Mouse (Mus musculus): ENCODE measurements at regions not wholly inside any gene's neighbourhood (a gene's known extent, or its start where the extent isn't known, plus 50 kb on each side); places are given as distances from the start of the nearest gene placed in this dataset.
"Not testable (repeated sequence)": the region's sequence is repeated elsewhere in the genome, so short reads cannot be mapped to it uniquely, and the experiment has no call there.

DNA sequence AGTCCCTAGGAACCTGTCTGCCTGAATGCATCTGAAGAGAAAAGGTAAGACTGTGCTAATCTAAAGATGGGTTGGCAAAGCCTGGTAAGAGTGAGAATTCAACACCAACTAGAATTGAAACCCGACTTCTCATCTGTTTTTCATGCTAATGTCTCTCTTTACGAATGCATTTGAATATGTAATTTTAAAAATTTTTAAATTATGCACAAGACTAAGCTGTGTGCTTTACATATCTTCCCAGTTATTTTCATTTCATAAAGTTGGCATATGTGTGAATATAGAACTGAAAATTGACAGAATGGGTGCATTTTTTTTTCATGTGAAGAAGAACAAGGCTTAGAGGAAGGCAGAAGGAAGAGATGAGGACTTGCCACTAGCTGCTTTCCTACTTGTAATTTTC is 267.2 kb upstream of the Ube2e3 start:
- DNase-seq (ENCODE audit: inconsistent ontology term) = no peak

DNA sequence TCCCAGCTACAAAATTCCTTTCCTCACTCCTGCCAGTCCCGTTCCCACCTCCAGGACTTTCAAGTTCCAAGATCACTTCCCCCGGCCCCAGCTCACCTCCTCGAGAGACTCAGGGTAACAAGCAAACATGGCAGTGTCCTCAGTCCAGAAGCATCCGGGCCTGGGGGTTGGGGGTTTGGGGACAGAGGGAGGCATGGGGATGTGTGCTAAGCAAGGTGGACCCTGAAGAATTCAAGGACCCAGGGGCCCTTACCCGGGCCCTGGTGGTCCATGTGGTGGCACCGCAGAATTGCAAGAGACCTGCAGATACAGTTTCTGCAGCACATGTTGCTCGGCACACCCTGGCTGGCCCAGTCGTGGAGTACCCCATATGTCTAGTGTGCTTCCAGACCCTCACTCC is 269.9 kb upstream of the Ube2e3 start:
- DNase-seq (ENCODE audit: inconsistent ontology term) = no peak

DNA sequence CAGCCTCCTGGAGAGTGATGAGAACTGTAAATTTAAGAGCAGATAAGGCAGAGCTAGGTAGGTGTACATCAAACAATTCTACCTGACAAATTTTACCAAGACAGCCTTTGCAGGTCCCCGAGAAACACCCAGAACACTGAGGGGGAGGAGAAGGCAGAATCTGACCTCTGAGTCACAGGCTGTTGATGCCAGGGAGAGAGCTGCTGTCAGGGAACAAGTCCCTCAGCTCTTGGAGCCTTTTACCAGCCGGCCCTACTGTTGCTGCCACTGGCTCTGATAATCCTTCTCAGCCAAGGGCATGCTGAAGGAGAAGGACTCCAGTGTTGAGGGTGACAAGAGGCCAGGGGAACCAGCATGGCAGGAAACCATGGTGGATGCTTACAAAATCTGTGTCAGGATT is 271.7 kb upstream of the Ube2e3 start:
- no peak for DNase-seq (ENCODE audit: inconsistent ontology term)

DNA sequence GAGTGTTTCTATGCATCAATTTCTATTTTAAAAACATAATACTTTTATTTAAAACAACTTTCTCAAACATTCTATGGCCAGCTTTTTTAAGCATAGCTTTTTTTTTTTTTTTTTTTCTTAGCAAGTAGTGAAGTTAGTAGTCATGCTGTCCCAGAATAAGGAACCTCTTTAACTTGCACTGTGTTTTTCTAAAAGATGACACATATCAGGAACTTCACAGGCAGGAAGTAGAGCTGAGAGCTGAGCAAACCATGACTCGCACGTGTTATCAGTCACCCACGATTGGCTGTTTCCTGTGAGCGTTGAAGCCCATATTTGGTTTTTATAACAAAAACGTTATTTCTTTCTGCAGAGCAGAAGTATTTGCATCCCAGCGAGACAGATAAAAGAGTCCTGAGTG is 287.9 kb upstream of the Ube2e3 start:
- DNase-seq (ENCODE audit: inconsistent ontology term) = no peak

- no peak for DNase-seq (ENCODE audit: inconsistent ontology term)
Observed at GRCm38 (mm10) chr2:78572492-78572891, 295.4 kb upstream of the Ube2e3 start.

DNA sequence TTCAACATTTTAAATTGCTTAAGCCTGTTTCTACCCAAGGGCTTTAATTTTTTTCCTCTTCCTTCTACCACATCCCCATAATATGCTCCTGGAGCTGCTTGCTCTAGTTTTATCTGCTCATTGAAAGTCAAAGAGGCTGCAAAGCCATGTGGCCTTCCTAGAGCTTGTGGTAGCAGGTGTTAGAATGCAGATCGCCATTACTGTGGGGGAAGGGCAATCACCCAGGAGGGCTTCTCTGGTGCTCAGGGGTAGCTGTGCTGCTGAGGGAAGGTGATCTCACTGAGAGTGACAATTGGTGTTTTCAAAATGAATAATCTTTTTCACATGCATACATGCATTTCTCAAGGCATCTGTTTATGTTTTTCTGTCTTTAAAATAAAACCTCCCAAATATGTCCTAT is 309.8 kb upstream of the Ube2e3 start:
- no peak for DNase-seq (ENCODE audit: inconsistent ontology term)

DNA sequence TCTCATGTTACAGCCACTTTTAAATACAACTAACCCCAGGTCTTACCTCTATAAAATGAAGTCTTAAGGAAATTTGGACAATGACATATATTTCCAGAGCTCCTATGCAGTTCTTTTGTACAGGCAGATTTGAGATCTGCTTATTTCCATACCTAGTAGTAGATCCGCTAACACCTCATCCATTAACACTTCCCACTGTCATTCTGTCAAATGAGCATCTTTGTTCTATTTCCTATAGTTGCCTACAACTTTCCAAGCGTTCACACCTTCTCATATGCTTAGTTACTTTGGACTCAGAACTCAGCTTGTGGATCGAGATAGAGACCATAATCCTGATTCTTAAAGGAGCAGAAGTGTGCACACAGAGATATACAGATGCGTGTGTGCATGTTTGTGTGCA is 316.8 kb upstream of the Ube2e3 start:
- no peak for DNase-seq (ENCODE audit: inconsistent ontology term)

GRCm38 (mm10) chr2:78548683-78549467 is 319.0 kb upstream of the Ube2e3 start:
- DNase-seq (ENCODE audit: inconsistent ontology term) = peak; percentile 74

GRCm38 (mm10) chr2:78547286-78547685 is 320.6 kb upstream of the Ube2e3 start:
- DNase-seq (ENCODE audit: inconsistent ontology term) = no peak

GRCm38 (mm10) chr2:78540422-78540821 is 327.5 kb upstream of the Ube2e3 start:
- peak; percentile 39 for DNase-seq (ENCODE audit: inconsistent ontology term)

GRCm38 (mm10) chr2:78539592-78540300 is 328.2 kb upstream of the Ube2e3 start:
- peak; percentile 65 for DNase-seq (ENCODE audit: inconsistent ontology term)

DNA sequence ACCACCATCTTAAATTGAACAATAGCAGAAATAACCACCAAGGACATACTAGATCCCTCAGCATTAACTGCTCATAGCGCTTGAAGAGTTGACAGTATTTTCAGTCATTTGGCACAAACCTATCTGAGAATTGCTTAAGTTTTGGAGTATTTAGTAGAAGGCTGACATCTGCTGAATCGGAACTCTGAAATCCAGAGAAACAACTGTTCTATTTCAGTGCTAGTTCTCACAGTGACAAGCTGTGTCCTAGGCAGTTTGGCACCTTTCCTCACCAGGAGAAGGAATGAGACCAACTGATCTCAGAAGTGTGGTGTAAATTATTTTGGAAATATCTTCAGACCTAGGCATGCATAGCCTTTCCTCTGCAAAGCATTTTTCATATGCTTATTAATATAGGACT is 330.4 kb upstream of the Ube2e3 start:
- DNase-seq (ENCODE audit: inconsistent ontology term) = no peak

- not testable (repeated sequence) for DNase-seq (ENCODE audit: inconsistent ontology term)
Observed at GRCm38 (mm10) chr2:78533881-78534280, 334.0 kb upstream of the Ube2e3 start.

GRCm38 (mm10) chr2:78530535-78530934 is 337.4 kb upstream of the Ube2e3 start:
- no peak for DNase-seq (ENCODE audit: inconsistent ontology term)

DNA sequence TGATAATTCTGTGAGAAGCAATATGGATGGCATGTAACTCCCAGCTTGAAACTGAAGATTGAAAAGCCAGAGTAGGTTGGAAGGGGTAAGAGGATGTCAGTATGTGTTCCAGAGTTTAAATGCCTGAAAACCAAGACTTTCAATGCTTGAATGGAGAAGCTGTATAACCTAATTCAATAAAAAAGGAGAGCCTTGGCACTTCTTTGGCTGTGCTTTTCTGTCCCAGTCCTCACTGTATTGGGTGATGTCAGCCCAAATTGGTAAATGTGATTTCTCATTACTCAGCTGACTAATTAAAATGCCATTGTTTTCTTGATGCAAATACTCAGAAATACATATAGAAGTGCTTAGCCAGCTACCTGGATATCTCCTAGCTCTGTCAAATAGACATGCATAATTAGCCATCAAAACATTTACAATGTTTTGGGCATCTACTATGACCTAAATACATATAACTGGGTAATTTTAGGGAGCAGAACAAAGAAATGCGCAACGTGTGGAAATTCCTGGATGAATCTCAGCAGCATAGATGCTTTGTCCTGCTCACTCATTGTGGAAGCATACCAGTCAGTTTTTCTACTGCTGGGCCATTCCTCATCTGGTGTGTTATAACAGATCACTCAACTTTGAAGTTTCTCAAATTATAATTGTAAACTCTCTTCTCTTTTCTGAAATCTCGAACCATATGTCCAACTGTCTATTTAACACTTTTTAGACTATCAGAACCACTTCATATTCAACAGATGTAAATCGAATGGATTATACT is 347.5 kb upstream of the Ube2e3 start:
- peak; percentile 52 for DNase-seq (ENCODE audit: inconsistent ontology term)

DNA sequence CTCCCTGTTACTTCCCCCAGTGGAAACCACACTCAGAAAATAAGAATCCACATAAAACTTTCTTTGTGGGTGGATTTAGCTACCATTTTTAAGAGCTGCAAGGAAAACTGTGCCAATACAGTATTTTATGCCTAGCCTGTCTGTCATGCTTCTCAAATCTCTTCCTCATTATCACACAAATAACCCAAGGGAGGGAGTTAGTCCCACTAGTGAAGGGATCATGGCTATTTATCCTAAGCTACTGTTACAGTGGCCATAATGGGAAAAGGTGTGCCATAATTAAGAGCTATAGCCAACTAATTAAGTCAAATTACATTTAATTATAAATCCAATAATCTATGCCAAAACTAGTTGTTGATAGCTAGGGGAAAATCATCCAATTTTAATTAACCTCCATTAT is 374.8 kb upstream of the Ube2e3 start:
- no peak for DNase-seq (ENCODE audit: inconsistent ontology term)

- no peak for DNase-seq (ENCODE audit: inconsistent ontology term)
Observed at GRCm38 (mm10) chr2:78480036-78480435, 387.9 kb upstream of the Ube2e3 start.

- DNase-seq (ENCODE audit: inconsistent ontology term) = no peak
Observed at GRCm38 (mm10) chr2:78459444-78459843, 408.5 kb upstream of the Ube2e3 start.

- no peak for DNase-seq (ENCODE audit: inconsistent ontology term)
Observed at GRCm38 (mm10) chr2:78453411-78453810, 414.5 kb upstream of the Ube2e3 start.

DNA sequence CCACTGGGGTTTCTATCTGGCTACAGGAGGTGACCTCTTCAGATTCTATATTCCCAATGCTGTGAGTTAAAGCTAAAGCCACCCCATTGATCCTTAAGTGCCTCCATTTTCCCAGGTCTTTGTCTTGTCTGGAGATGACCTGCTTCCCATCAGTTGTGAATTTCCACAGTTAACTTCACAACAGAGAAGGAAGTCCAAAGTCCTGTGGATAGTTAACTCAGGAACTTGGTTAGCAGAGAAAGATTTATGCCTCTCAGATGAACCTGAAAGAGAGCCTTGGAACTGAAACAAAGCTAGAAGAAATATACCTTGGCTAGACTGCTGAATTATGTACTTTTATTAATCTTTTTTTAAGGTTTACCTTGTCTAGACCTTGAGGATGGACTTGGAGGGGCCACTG is 431.1 kb upstream of the Ube2e3 start:
- DNase-seq (ENCODE audit: inconsistent ontology term) = no peak

DNA sequence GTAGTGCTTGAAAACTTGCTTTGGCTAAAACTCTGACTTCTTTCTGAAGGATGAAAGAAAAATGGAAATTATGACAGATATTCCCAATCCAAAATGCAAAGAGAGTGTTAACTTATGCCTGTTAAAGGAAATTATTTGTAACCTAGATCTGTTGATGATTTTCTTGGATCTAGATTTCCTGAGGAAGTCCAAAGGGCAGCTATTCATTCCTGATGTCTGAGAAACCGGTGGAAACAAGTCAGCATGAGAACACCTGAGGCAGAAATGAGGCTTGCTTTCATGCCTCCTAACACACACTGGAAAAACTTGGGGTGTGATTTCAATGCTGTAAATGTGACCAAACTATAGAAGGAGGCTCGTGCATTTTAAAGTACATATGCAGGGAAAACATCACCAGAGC is 432.9 kb upstream of the Ube2e3 start:
- no peak for DNase-seq (ENCODE audit: inconsistent ontology term)

DNA sequence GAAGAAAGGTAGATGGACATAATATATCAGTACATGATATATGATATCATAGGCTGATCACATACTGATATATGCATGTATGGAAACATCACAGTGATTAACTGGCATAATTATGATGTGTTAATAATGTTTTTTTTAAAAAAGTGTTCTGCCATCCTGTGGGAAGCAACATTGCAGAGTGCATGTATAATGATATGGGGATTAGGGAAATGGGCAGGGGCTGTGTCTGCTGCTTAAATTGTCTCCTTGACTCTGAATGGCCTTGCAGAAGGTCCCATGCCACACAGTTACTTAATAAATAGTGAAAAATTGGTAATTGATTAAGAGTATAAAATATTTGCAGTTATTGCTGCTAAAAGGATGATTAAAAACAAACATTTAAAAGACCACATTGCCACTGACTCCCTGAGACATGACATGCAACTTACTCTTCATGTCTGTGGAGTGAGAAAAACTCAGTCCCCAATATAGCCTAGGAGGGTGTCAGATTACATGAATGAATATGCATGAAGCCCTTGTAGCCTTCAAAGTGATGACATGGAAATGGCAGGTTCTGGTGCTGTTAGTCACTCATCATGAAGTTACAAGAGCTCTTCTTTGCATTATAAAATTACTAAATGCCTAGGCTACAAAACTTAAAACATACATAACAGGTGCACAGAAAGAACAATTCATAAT is 440.1 kb upstream of the Ube2e3 start:
- DNase-seq (ENCODE audit: inconsistent ontology term) = no peak

Measured in Muller cell, postnatal 12 days (primary cell).